Mouse (Mus musculus) natural killer cell, adult 2 months (primary cell): ENCODE data around the gene Adgrf3.

Source experiments
- DNase-seq, 2 experiments: peaks; one replicate each; pipeline ENCODE4 v3.0.0; 2022; ENCODE audit warnings: low spot score in 2 of 2

Gene Adgrf3

GRCm38 (mm10) chr5:30152007-30152406 is 53.5 kb downstream of the Adgrf3 start:
- DNase-seq = no peak

- DNase-seq = no peak
Measured at GRCm38 (mm10) chr5:30148133-30148920, 57.2 kb downstream of the Adgrf3 start.

GRCm38 (mm10) chr5:30146526-30146925 is 59.0 kb downstream of the Adgrf3 start:
- DNase-seq = no peak
